Mouse (Mus musculus): ENCODE data around the gene Klra8. TPM values are rescaled to one million over a fixed set of nuclear protein-coding genes. Genes with fewer than 3 reads are reported as not detected.
"Not testable (repeated sequence)": the region's sequence is repeated elsewhere in the genome, so short reads cannot be mapped to it uniquely, and the experiment has no call there.

Klra8 gene
- polyA plus RNA-seq (2014; fragmentation: Nextera tagmentation; extraction: Ambion mirVana) = not detected in 2 replicates

DNA sequence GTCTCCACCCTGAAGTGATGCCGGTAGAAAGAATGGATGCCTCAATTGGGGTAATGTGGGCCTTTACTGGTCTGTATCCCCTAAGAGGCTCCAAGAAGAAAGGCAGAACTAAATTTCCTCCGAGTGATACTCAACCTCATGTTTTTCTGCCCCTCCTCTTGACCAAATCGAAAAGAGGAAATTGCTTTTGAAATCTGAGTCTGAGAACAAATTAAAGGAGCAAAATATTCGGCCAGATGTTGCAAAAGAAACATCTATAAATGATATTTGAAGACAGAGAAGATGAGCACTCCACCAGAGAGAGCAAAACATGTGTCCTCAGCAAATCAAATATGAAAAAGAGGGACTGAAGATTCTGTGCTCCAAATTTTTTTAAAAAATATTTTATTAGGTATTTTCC, at the start of gene Klra8:
Klra8 (minus strand) TSS at position 101 of the 400 bp plus-strand sequence.
- not testable (repeated sequence) for H3K4me2 ChIP-seq; H3K4me3 ChIP-seq (ENCODE audit: low read depth, low read length); H3K9me3 ChIP-seq (replicated peaks; ENCODE audit: control insufficient read depth, low read length); H3K9ac ChIP-seq (ENCODE audit: low read depth, low read length); H3K36me3 ChIP-seq (ENCODE audit: control insufficient read depth, insufficient read depth, low read length); H3K27ac ChIP-seq (ENCODE audit: low read depth, low read length); H3K27me3 ChIP-seq (ENCODE audit: control insufficient read depth, insufficient read depth, low read length); H3K4me1 ChIP-seq (ENCODE audit: control insufficient read depth, insufficient read depth, low read length); ATAC-seq (replicated peaks; ENCODE audit: insufficient number of reproducible peaks, low FRiP score, low TSS enrichment)
- WGBS (ENCODE audit: insufficient replicate concordance) = 64% methylated on average over 4 of the region's 4 CpGs

DNA sequence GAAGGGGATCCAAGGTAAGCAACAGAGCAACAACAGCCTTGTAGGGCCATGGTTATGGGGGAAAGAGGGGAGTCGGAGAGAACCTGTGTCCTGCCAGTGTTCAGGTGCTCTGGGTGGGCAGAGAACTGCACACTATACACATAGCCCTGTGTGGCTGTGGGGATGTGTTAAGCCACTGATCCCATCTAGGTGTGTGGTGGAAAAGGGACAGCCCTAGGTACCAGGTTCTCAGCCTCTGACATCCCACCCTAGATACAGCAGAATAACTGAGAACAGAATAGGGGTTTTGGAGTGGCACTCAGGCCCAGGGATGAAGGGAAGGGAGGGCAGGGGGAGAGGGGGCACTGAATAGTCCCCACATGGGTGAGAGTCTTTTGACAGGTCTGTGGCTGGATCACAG, 19.2 kb downstream of the Klra8 start:
- H3K27me3 ChIP-seq (ENCODE audit: control insufficient read depth, insufficient read depth, low read length) = no peaks in the 10 kb centered on the region
- no peak overlapping the region for H3K4me2 ChIP-seq
- no peaks in the 10 kb centered on the region for H3K36me3 ChIP-seq (ENCODE audit: control insufficient read depth, insufficient read depth, low read length)
- no peaks in the 10 kb centered on the region; the same call in 1 of the 2 replicates for H3K9me3 ChIP-seq (replicated peaks; ENCODE audit: control insufficient read depth, low read length)
- H3K27ac ChIP-seq (ENCODE audit: low read depth, low read length) = no peak overlapping the region
- WGBS (ENCODE audit: insufficient replicate concordance) = 86% methylated on average over 1 of the region's 1 CpGs
- H3K9ac ChIP-seq (ENCODE audit: low read depth, low read length) = no peak overlapping the region
- H3K4me3 ChIP-seq (ENCODE audit: low read depth, low read length) = no peak overlapping the region
- no peaks in the 10 kb centered on the region for H3K4me1 ChIP-seq (ENCODE audit: control insufficient read depth, insufficient read depth, low read length)
- ATAC-seq (replicated peaks; ENCODE audit: insufficient number of reproducible peaks, low FRiP score, low TSS enrichment) = no peak

DNA sequence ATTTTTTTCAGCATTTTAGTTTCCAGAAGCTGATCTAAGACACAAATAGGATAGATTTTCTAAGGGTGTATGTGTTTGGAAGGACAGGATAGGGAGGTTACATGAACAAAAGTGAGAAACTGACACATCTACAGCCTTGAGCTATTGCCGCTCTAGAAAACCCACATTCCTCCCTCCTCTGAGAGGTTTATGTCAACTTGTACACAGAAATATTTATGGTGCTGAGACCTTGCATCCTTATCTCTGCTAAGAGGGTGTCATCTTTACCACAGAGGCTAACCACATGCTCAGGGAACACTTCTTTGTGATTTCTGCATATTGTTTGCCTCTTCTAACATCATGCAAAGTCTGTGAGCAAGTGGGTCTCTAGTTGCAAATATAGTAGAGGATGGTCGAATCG, 27.0 kb downstream of the Klra8 start:
- not testable (repeated sequence) for H3K9me3 ChIP-seq (replicated peaks; ENCODE audit: control insufficient read depth, low read length); H3K4me1 ChIP-seq (ENCODE audit: control insufficient read depth, insufficient read depth, low read length); H3K27me3 ChIP-seq (ENCODE audit: control insufficient read depth, insufficient read depth, low read length); ATAC-seq (replicated peaks; ENCODE audit: insufficient number of reproducible peaks, low FRiP score, low TSS enrichment); H3K9ac ChIP-seq (ENCODE audit: low read depth, low read length); H3K4me3 ChIP-seq (ENCODE audit: low read depth, low read length); H3K36me3 ChIP-seq (ENCODE audit: control insufficient read depth, insufficient read depth, low read length); H3K4me2 ChIP-seq; H3K27ac ChIP-seq (ENCODE audit: low read depth, low read length)
- 76% methylated on average over 3 of the region's 3 CpGs for WGBS (ENCODE audit: insufficient replicate concordance)

DNA sequence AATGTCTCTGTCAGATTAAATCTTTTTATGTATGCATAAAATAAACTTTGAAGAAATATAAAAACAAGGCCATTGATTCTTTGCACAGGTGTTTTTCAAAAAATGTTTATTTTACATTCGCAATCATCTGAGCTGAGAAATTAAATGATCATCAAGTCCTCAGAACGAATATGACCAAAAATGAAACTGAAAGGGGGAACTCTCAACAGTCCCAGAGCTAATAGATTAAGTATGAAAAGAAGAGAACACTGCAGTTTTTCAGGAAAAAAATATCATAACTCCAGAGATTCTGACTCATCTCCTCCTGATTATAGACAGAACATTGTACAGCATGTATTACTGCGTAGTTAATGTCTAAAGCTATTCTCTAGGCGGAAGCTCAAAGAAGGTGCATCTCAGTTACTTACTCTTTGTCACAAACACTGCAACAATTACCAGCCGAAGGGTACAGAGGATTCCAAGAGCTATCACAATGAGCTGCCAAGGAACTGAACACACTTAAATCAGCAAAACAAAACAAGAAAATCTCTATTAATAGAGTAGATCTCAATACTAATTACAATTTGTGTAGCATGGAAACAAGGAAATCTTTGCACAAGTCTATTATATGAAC, 37.3 kb downstream of the Klra8 start:
- no peaks in the 10 kb centered on the region for H3K27me3 ChIP-seq (ENCODE audit: control insufficient read depth, insufficient read depth, low read length)
- 76% methylated on average over 5 of the region's 5 CpGs for WGBS (ENCODE audit: insufficient replicate concordance)
- no peaks in the 10 kb centered on the region for H3K9me3 ChIP-seq (replicated peaks; ENCODE audit: control insufficient read depth, low read length)
- no peak overlapping the region for H3K27ac ChIP-seq (ENCODE audit: low read depth, low read length)
- no peaks in the 10 kb centered on the region for H3K36me3 ChIP-seq (ENCODE audit: control insufficient read depth, insufficient read depth, low read length)
- H3K4me3 ChIP-seq (ENCODE audit: low read depth, low read length) = no peak overlapping the region
- H3K9ac ChIP-seq (ENCODE audit: low read depth, low read length) = no peak overlapping the region
- H3K4me2 ChIP-seq = no peak overlapping the region
- no peaks in the 10 kb centered on the region for H3K4me1 ChIP-seq (ENCODE audit: control insufficient read depth, insufficient read depth, low read length)
- no peak for ATAC-seq (replicated peaks; ENCODE audit: insufficient number of reproducible peaks, low FRiP score, low TSS enrichment)

DNA sequence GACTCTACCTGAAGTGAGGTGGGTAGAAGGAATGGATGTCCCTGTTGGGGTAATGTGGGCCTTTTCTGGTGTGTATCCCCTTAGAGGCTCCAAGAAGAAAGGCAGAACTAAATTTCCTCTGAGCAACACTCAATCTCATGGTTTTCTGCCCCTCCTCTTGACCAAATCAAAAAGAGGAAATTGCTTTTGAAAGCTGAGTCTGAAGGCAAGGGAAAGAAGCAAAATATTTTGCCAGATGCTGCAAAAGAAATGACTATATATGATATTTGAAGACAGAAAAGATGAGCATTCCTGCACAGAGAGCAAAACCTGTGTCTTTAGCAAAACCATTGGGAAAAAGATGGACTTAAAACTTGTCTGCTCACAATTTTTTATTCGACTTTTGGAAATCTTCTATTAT, 62.5 kb downstream of the Klra8 start, which contains the start of gene Klra4:
Klra4 (minus strand) TSS at position 101 of the 400 bp plus-strand sequence.
- H3K4me2 ChIP-seq; H3K36me3 ChIP-seq (ENCODE audit: control insufficient read depth, insufficient read depth, low read length); H3K4me3 ChIP-seq (ENCODE audit: low read depth, low read length); ATAC-seq (replicated peaks; ENCODE audit: insufficient number of reproducible peaks, low FRiP score, low TSS enrichment); H3K9ac ChIP-seq (ENCODE audit: low read depth, low read length); H3K4me1 ChIP-seq (ENCODE audit: control insufficient read depth, insufficient read depth, low read length); H3K9me3 ChIP-seq (replicated peaks; ENCODE audit: control insufficient read depth, low read length); H3K27me3 ChIP-seq (ENCODE audit: control insufficient read depth, insufficient read depth, low read length); H3K27ac ChIP-seq (ENCODE audit: low read depth, low read length): not testable (repeated sequence)
- WGBS (ENCODE audit: insufficient replicate concordance) = 53% methylated on average over 1 of the region's 1 CpGs

Other genes starting within 250 kb of the Klra8 start
- not detected in 2 replicates for gene Klra5, start 212.2 kb downstream of the Klra8 start, polyA plus RNA-seq (2014; fragmentation: Nextera tagmentation; extraction: Ambion mirVana)
- not detected in 2 replicates for gene Klra6, start 102.9 kb downstream of the Klra8 start, polyA plus RNA-seq (2014; fragmentation: Nextera tagmentation; extraction: Ambion mirVana)
- gene Klra4, start 62.6 kb downstream of the Klra8 start, polyA plus RNA-seq (2014; fragmentation: Nextera tagmentation; extraction: Ambion mirVana) = not detected in 2 replicates
- gene Klra9, start 63.2 kb upstream of the Klra8 start, polyA plus RNA-seq (2014; fragmentation: Nextera tagmentation; extraction: Ambion mirVana) = not detected in 2 replicates
- gene Klra7, start 103.4 kb upstream of the Klra8 start, polyA plus RNA-seq (2014; fragmentation: Nextera tagmentation; extraction: Ambion mirVana) = not detected in 2 replicates
- not detected in 2 replicates for gene Klra10, start 152.0 kb upstream of the Klra8 start, polyA plus RNA-seq (2014; fragmentation: Nextera tagmentation; extraction: Ambion mirVana)
- gene Klra3, start 207.7 kb upstream of the Klra8 start, polyA plus RNA-seq (2014; fragmentation: Nextera tagmentation; extraction: Ambion mirVana) = not detected in 2 replicates